8 mouse cellular contexts compared by ENCODE assay signal in genomic region chr11:50210101-50210504, GRCm38 (mm10). TPM values are rescaled to one million over a fixed set of nuclear protein-coding genes. Genes with fewer than 3 reads are reported as not detected.
DNase-seq lines count a peak whose midpoint lies in the region; ATAC-seq lines count a peak whose summit lies in the region.

No protein-coding gene starts in this region.

- peak overlapping the region; percentile 72 for H3K4me2 ChIP-seq in hindbrain, embryonic 16.5 days (ENCODE audit: low read length)

- H3K4me3 ChIP-seq in hindbrain, embryonic 16.5 days (ENCODE audit: low read length), result peak overlapping the region; percentile 91

- peak overlapping the region; percentile 98 for H3K27ac ChIP-seq in hindbrain, embryonic 16.5 days (ENCODE audit: low read depth, low read length)

- H3K9me3 ChIP-seq in hindbrain, embryonic 16.5 days (ENCODE audit: control insufficient read depth, low read length), result no peaks in the 10 kb centered on the region

- peak overlapping the region; percentile 97 for H3K9ac ChIP-seq in hindbrain, embryonic 16.5 days (ENCODE audit: low read depth, low read length)

- peaks cover 13% of the 10 kb centered on the region for H3K4me1 ChIP-seq in hindbrain, embryonic 16.5 days (ENCODE audit: control insufficient read depth, insufficient read depth, low read depth, low read length)

- peaks cover 17% of the 10 kb centered on the region for H3K36me3 ChIP-seq in hindbrain, embryonic 16.5 days (ENCODE audit: control insufficient read depth, insufficient read depth, low read length)

- no peaks in the 10 kb centered on the region for H3K27me3 ChIP-seq in hindbrain, embryonic 16.5 days (replicated peaks; ENCODE audit: control insufficient read depth, insufficient read depth, low read length)

- ATAC-seq in activated CD4-positive, CD25-positive, alpha-beta regulatory T cell, adult 4 months, result peak; percentile 76
- ATAC-seq in hindbrain, embryonic 16.5 days, result peak; percentile 94
- peak; percentile 89 for ATAC-seq in megakaryocyte, adult 5-6 weeks (ENCODE audit: poor library complexity, severe bottlenecking)

- DNase-seq in cerebellum, postnatal 4 days (ENCODE audit: low spot score in 2 of 2), result peak; percentile 79 to 90
- peak; percentile 88 for DNase-seq in gastrocnemius, adult 18-20 months (ENCODE audit: low spot score)
- DNase-seq in left cerebral cortex, adult 8-10 months (ENCODE audit: low spot score in 2 of 2), result peak; percentile 54 to 91
- DNase-seq in right cerebral cortex, adult 18-20 months, result peak; percentile 90
- peak; percentile 68 for DNase-seq in urinary bladder, adult 2 months (ENCODE audit: low spot score)

- WGBS in hindbrain, embryonic 16.5 days, result under 1% methylated on average over 24 of the region's 24 CpGs

RNA-seq across cellular contexts. Expression of gene Sqstm1, which starts 0.5 kb away (rescaled TPM):
- polyA plus RNA-seq in activated CD4-positive, CD25-positive, alpha-beta regulatory T cell, adult 4 months (2017; shearing (Covaris generic)), result 10 to 100 TPM; 51.8 to 58.9 TPM
- total RNA-seq in gastrocnemius, adult 18-20 months (2021), result 100 to 1,000 TPM; 521 to 604 TPM
- polyA plus RNA-seq in hindbrain, embryonic 16.5 days (2015; fragmentation: Nextera tagmentation; extraction: Ambion mirVana), result 448 and 480 TPM in 2 replicates
- 100 to 1,000 TPM; 498 to 523 (median 522) TPM for total RNA-seq in left cerebral cortex, adult 8-10 months (2022)
- total RNA-seq in megakaryocyte, adult 5-6 weeks (2015), result 51.8 and 56.7 TPM in 2 replicates
- 298 and 386 TPM in 2 replicates for total RNA-seq in megakaryocyte, adult 5-6 weeks (2017)
- polyA plus RNA-seq in urinary bladder, adult 2 months (2012; rRNA removed), result 317 and 373 TPM in 2 replicates

RNA-seq across cellular contexts. Expression of gene Mgat4b, which starts 0.6 kb away (rescaled TPM):
- polyA plus RNA-seq in activated CD4-positive, CD25-positive, alpha-beta regulatory T cell, adult 4 months (2017; shearing (Covaris generic)), result 1 to 10 TPM; 1.0 to 1.2 TPM
- total RNA-seq in gastrocnemius, adult 18-20 months (2021), result 10 to 100 TPM; 38.3 to 39.1 TPM
- polyA plus RNA-seq in hindbrain, embryonic 16.5 days (2015; fragmentation: Nextera tagmentation; extraction: Ambion mirVana), result 15.6 and 30.9 TPM in 2 replicates
- total RNA-seq in left cerebral cortex, adult 8-10 months (2022), result 10 to 100 TPM; 61.3 to 68.0 (median 65.8) TPM
- 17.1 and 22.2 TPM in 2 replicates for total RNA-seq in megakaryocyte, adult 5-6 weeks (2015)
- 9.1 and 12.1 TPM in 2 replicates for total RNA-seq in megakaryocyte, adult 5-6 weeks (2017)
- 47.4 and 54.3 TPM in 2 replicates for polyA plus RNA-seq in urinary bladder, adult 2 months (2012; rRNA removed)

RNA-seq across cellular contexts. Expression of gene Ltc4s, which starts 28.3 kb away (rescaled TPM):
- polyA plus RNA-seq in activated CD4-positive, CD25-positive, alpha-beta regulatory T cell, adult 4 months (2017; shearing (Covaris generic)), result not detected
- 1 to 10 TPM in 1 of 2 experiments, under 1 TPM in 1; 0.89 to 2.7 TPM for total RNA-seq in gastrocnemius, adult 18-20 months (2021)
- polyA plus RNA-seq in hindbrain, embryonic 16.5 days (2015; fragmentation: Nextera tagmentation; extraction: Ambion mirVana), result 2.2 and 3.4 TPM in 2 replicates
- total RNA-seq in left cerebral cortex, adult 8-10 months (2022), result 10 to 100 TPM in 1 of 4 experiments, 1 to 10 TPM in 3; 8.0 to 15.8 (median 8.8) TPM
- total RNA-seq in megakaryocyte, adult 5-6 weeks (2015), result not detected in 2 replicates
- total RNA-seq in megakaryocyte, adult 5-6 weeks (2017), result 0.66 TPM in 1 of 2 replicates, not detected in the other
- 16.8 and 36.1 TPM in 2 replicates for polyA plus RNA-seq in urinary bladder, adult 2 months (2012; rRNA removed)

RNA-seq across cellular contexts. Expression of gene Mrnip, which starts 35.9 kb away (rescaled TPM):
- 10 to 100 TPM; 11.2 to 12.6 TPM for polyA plus RNA-seq in activated CD4-positive, CD25-positive, alpha-beta regulatory T cell, adult 4 months (2017; shearing (Covaris generic))
- total RNA-seq in gastrocnemius, adult 18-20 months (2021), result 1 to 10 TPM; 2.4 to 2.7 TPM
- 33.2 and 39.1 TPM in 2 replicates for polyA plus RNA-seq in hindbrain, embryonic 16.5 days (2015; fragmentation: Nextera tagmentation; extraction: Ambion mirVana)
- total RNA-seq in left cerebral cortex, adult 8-10 months (2022), result 10 to 100 TPM; 14.4 to 19.1 (median 15.7) TPM
- 7.6 and 9.2 TPM in 2 replicates for total RNA-seq in megakaryocyte, adult 5-6 weeks (2015)
- total RNA-seq in megakaryocyte, adult 5-6 weeks (2017), result 7.5 and 11.6 TPM in 2 replicates
- polyA plus RNA-seq in urinary bladder, adult 2 months (2012; rRNA removed), result 8.7 and 11.5 TPM in 2 replicates

Comparison
In these comparisons a context has a peak if more than half of its experiments do, and no peak if none do; other contexts are left out.
1. Peak in every context shown above with its lines: DNase-seq, ATAC-seq, H3K4me3 ChIP-seq and H3K27ac ChIP-seq.